Mouse (Mus musculus): ENCODE measurements around the gene St6galnac3.

Gene St6galnac3

GRCm38 (mm10) chr3:153648713-153649112 is 76.3 kb downstream of the St6galnac3 start:
- no peak for DNase-seq

GRCm38 (mm10) chr3:153645803-153646202 is 79.2 kb downstream of the St6galnac3 start:
- DNase-seq = no peak

GRCm38 (mm10) chr3:153643822-153644519 is 81.0 kb downstream of the St6galnac3 start:
- no peak for DNase-seq

GRCm38 (mm10) chr3:153642826-153643225 is 82.1 kb downstream of the St6galnac3 start:
- no peak for DNase-seq

- DNase-seq = no peak
Observed at GRCm38 (mm10) chr3:153641805-153642204, 83.2 kb downstream of the St6galnac3 start.

- peak in 1 of 2 experiments; percentile 43 for DNase-seq
Observed at GRCm38 (mm10) chr3:153637336-153637735, 87.6 kb downstream of the St6galnac3 start.

GRCm38 (mm10) chr3:153636804-153637153 is 88.2 kb downstream of the St6galnac3 start:
- DNase-seq = no peak

GRCm38 (mm10) chr3:153636094-153636803 is 88.7 kb downstream of the St6galnac3 start:
- no peak for DNase-seq

- no peak for DNase-seq
Observed at GRCm38 (mm10) chr3:153631988-153632672, 92.8 kb downstream of the St6galnac3 start.

GRCm38 (mm10) chr3:153626237-153626636 is 98.7 kb downstream of the St6galnac3 start:
- no peak for DNase-seq

- DNase-seq = no peak
Observed at GRCm38 (mm10) chr3:153618976-153619375, 106.0 kb downstream of the St6galnac3 start.

- no peak for DNase-seq
Observed at GRCm38 (mm10) chr3:153616849-153617248, 108.1 kb downstream of the St6galnac3 start.

GRCm38 (mm10) chr3:153610239-153610638 is 114.7 kb downstream of the St6galnac3 start:
- DNase-seq = no peak

- DNase-seq = peak; percentile 33 to 58
Observed at GRCm38 (mm10) chr3:153606331-153606730, 118.6 kb downstream of the St6galnac3 start.

GRCm38 (mm10) chr3:153605767-153606098 is 119.2 kb downstream of the St6galnac3 start:
- DNase-seq = no peak

- no peak for DNase-seq
Observed at GRCm38 (mm10) chr3:153605089-153605766, 119.7 kb downstream of the St6galnac3 start.

GRCm38 (mm10) chr3:153599179-153599578 is 125.8 kb downstream of the St6galnac3 start:
- DNase-seq = no peak

- DNase-seq = peak; percentile 32 to 54
Observed at GRCm38 (mm10) chr3:153598631-153599030, 126.3 kb downstream of the St6galnac3 start.

GRCm38 (mm10) chr3:153594531-153594930 is 130.4 kb downstream of the St6galnac3 start:
- DNase-seq = no peak

- no peak for DNase-seq
Observed at GRCm38 (mm10) chr3:153593978-153594377, 131.0 kb downstream of the St6galnac3 start.

GRCm38 (mm10) chr3:153593103-153593502 is 131.9 kb downstream of the St6galnac3 start:
- no peak for DNase-seq

GRCm38 (mm10) chr3:153587594-153587993 is 137.4 kb downstream of the St6galnac3 start:
- no peak for DNase-seq

GRCm38 (mm10) chr3:153584836-153585235 is 140.1 kb downstream of the St6galnac3 start:
- DNase-seq = no peak
